Mouse (Mus musculus) liver, embryonic 14.5 days (tissue): Measurements from ENCODE around the gene Slc9a1. TPM values are rescaled to one million over a fixed set of nuclear protein-coding genes. Genes with fewer than 3 reads are reported as not detected.

Experiments used
- ATAC-seq: fragments of 200-750 bp; cut with Nextera tagmentation; 2 replicates; pipeline ENCODE4 v1.8.0; 2017; ENCODE audit warnings: moderate number of reproducible peaks, mild to moderate bottlenecking, moderate library complexity; ENCODE audit not compliant: insufficient read depth
- DNase-seq, 3 experiments: peaks; one replicate each; pipeline ENCODE4 v3.0.0-alpha.2; 2012 to 2013; ENCODE audit warnings: low read depth in 3 of 3, low spot score in 3 of 3
- H3K27ac ChIP-seq: fragments of 300-500 bp; sonication (generic); 2 replicates; pipeline ENCODE4 v1.5.1; 2014; ENCODE audit warnings: moderate library complexity, mild to moderate bottlenecking, control low read depth, inconsistent platforms
- H3K27me3 ChIP-seq: fragments of 300-500 bp; sonication (generic); 2 replicates; pipeline ENCODE4 v1.6.1; 2014; ENCODE audit warnings: mild to moderate bottlenecking, low read length, moderate library complexity; ENCODE audit not compliant: control insufficient read depth, insufficient read depth
- H3K36me3 ChIP-seq: fragments of 300-500 bp; sonication (generic); replicated peaks from 2 replicates; pipeline ENCODE4 v1.6.1; 2014; ENCODE audit warnings: low read depth; ENCODE audit not compliant: control insufficient read depth, insufficient read depth
- H3K4me1 ChIP-seq, 2 experiments: fragments of 200-500 bp in 1 of 2; fragments of 300-500 bp in 1 of 2; sonication (generic) in 1 of 2; replicated peaks; 2 replicates each; pipeline ENCODE4 v1.6.1; 2012 to 2014; ENCODE audit warnings: antibody characterized with exemption in 1 of 2, inconsistent platforms in 1 of 2, low read length in 1 of 2; ENCODE audit not compliant: control insufficient read depth in 2 of 2, insufficient read depth in 2 of 2
- H3K4me2 ChIP-seq: fragments of 300-500 bp; sonication (generic); 2 replicates; pipeline ENCODE4 v1.6.1; 2014; ENCODE audit warnings: low read depth, mild to moderate bottlenecking, control low read depth, moderate library complexity
- H3K4me3 ChIP-seq, 2 experiments: fragments of 200-500 bp in 1 of 2; fragments of 300-500 bp in 1 of 2; sonication (generic) in 1 of 2; 2 replicates each; pipeline ENCODE4 v1.5.1; 2012 to 2014; ENCODE audit warnings: low read depth in 2 of 2, low read length in 2 of 2, mild to moderate bottlenecking in 2 of 2, control low read depth in 1 of 2, inconsistent platforms in 1 of 2, moderate library complexity in 1 of 2; ENCODE audit not compliant: insufficient read depth in 1 of 2
- H3K9ac ChIP-seq: fragments of 300-500 bp; sonication (generic); replicated peaks from 2 replicates; pipeline ENCODE4 v1.6.1; 2014; ENCODE audit warnings: mild to moderate bottlenecking, control low read depth, moderate library complexity
- H3K9me3 ChIP-seq: fragments of 300-500 bp; sonication (generic); 2 replicates; pipeline ENCODE4 v1.6.1; 2016; ENCODE audit warnings: low read length, mixed read lengths; ENCODE audit not compliant: control insufficient read depth
- CTCF ChIP-seq: IDR thresholded peaks from 2 replicates; pipeline ENCODE4 v1.5.1; 2016; ENCODE audit warnings: antibody characterized with exemption, low read depth, control low read depth
- EP300 ChIP-seq: IDR thresholded peaks from 2 replicates; pipeline ENCODE4 v1.6.1; 2016; ENCODE audit warnings: antibody characterized with exemption, low read depth
- WGBS: fragments of 180-500 bp; shearing (Covaris S2); extraction: QIAGEN DNeasy Blood & Tissue Kit; methylation state at CpG from one replicate; pipeline ENCODE4 v1.1.7; 2014; ENCODE audit not compliant: insufficient replicate concordance; 5-methylcytosine and 5-hydroxymethylcytosine counted together
- polyA plus RNA-seq, 2 experiments: library from polyadenylated mRNA; depleted of rRNA in 1 of 2; stranded (reverse) in 1 of 2; unstranded in 1 of 2; fragments of >200 nt; fragmentation: Nextera tagmentation in 1 of 2; extraction: Ambion mirVana in 1 of 2; gene quantifications; 2 replicates each; pipeline versions ENCODE4 v1.2.1 to v1.2.3; 2012 to 2014

Slc9a1 gene
- polyA plus RNA-seq, 2 experiments = 2.1 to 6.7 TPM

DNA sequence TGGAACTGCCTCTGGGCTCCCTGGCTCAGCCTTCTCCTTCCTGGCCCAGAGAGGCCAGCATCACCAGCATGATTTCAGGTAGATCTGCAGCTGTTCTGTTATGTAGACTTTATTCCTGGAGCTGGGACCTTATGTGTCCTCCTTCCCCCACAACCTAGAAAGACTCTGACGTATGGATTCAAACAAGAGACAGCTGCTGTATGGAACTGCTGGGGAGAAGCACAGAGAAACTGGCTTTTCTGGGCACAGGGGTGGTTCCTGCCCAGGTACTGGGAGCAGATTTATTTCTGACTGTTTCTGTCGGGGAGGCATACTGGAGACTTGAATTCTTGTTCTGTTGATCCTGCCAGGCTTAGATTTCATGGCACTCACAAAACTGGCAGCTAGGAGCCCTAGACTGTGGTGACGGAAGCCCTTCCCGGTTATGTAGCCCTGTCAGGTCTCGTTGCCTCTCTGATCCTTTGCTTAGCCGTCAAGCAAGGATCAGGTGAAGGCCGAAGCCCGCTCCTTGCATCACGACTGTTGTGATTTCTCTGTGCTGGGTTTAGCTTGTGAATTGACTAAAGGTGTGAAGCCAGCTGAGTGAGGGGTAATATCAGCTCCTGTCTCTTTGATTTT, 34.2 kb downstream of the Slc9a1 start:
- 87% methylated on average over 9 of the region's 9 CpGs for WGBS
- Histone ChIP-seq H3K4me3 (no peak overlapping the region), H3K9me3 (no peaks in the 10 kb centered on the region), H3K27ac (no peak overlapping the region), H3K36me3 (no peaks in the 10 kb centered on the region; the same call in 1 of the 2 replicates), H3K27me3 (no peaks in the 10 kb centered on the region), H3K9ac (no peak overlapping the region), H3K4me1 (peaks cover 12 to 18% of the 10 kb centered on the region in 2 experiments), H3K4me2 (no peak overlapping the region)
- DNase-seq = no peak
- no peak for TF ChIP-seq EP300
- TF ChIP-seq CTCF = no peak
- no peak for ATAC-seq

DNA sequence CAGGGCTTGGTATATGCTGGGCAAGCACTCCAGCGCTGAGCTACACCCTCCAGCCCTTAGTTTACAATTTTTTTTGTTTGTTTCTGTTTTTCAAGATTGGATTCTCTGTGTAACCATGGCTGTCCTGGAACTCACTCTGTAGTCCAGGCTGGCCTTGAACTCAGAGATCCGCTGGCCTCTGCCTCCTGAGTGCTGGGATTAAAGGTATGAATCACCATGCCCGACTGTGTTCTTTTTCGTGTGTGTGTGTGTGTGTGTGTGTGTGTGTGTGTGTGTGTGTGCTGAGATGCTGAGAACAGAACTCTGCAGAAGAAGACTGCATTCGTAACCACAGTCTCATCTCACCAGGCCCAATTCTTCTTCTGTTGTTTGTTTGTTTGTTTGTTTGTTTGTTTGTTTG, 34.8 kb downstream of the Slc9a1 start:
- peaks cover 10 to 13% of the 10 kb centered on the region in 2 experiments for H3K4me1 ChIP-seq
- TF ChIP-seq CTCF (no peak), EP300 (no peak)
- no peak overlapping the region for H3K9ac ChIP-seq
- ATAC-seq = no peak
- no peak overlapping the region for H3K4me3 ChIP-seq
- H3K4me2 ChIP-seq = no peak overlapping the region
- DNase-seq = no peak
- H3K36me3 ChIP-seq = no peaks in the 10 kb centered on the region; the same call in 1 of the 2 replicates
- 80% methylated on average over 5 of the region's 5 CpGs for WGBS
- no peaks in the 10 kb centered on the region for H3K27me3 ChIP-seq
- H3K27ac ChIP-seq = no peak overlapping the region
- H3K9me3 ChIP-seq = no peaks in the 10 kb centered on the region

DNA sequence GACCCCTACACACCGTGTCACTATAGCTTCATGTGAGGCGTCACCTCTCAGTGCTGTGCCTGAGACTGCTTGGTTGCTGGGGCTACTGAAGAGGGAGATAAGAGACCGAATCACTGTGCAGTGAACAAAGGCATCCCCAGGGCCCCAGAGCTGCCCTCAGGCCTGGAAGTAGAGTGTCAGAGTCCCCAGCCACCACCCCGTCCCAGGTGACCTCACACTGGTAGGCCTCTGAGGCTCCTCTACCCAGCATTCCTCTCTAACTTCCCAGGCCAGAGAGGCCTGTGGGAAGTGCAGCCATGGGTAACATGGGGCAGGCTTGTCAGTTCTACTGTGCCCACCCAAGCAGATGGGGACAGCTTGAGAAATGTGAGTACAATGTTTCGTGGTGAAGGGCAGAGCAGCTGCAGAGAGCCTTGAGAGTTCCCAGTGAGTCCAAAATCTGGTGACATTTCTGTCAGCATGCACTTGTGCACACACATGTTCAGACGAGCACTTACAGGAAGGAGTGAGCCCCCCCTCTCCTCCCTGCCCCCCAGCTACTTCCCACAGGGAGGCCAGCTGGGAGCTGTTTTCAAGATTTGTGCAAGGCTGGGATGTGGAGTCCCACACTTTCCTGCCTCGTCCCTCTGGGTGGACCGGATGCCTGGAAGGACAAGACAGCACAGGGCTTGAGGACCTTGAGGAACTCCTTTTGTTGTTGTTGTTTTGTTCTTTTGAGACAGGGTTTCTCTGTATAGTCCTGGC, 37.0 kb downstream of the Slc9a1 start:
- no peak overlapping the region for H3K4me3 ChIP-seq
- DNase-seq = no peak
- H3K36me3 ChIP-seq = no peaks in the 10 kb centered on the region; the same call in 1 of the 2 replicates
- H3K9me3 ChIP-seq = no peaks in the 10 kb centered on the region
- 55% methylated on average over 8 of the region's 8 CpGs for WGBS
- TF ChIP-seq CTCF (no peak), EP300 (no peak)
- H3K4me2 ChIP-seq = no peak overlapping the region
- no peak for ATAC-seq
- no peak overlapping the region for H3K9ac ChIP-seq
- H3K4me1 ChIP-seq = peaks cover 14 to 18% of the 10 kb centered on the region in 2 experiments
- H3K27me3 ChIP-seq = no peaks in the 10 kb centered on the region
- no peak overlapping the region for H3K27ac ChIP-seq

DNA sequence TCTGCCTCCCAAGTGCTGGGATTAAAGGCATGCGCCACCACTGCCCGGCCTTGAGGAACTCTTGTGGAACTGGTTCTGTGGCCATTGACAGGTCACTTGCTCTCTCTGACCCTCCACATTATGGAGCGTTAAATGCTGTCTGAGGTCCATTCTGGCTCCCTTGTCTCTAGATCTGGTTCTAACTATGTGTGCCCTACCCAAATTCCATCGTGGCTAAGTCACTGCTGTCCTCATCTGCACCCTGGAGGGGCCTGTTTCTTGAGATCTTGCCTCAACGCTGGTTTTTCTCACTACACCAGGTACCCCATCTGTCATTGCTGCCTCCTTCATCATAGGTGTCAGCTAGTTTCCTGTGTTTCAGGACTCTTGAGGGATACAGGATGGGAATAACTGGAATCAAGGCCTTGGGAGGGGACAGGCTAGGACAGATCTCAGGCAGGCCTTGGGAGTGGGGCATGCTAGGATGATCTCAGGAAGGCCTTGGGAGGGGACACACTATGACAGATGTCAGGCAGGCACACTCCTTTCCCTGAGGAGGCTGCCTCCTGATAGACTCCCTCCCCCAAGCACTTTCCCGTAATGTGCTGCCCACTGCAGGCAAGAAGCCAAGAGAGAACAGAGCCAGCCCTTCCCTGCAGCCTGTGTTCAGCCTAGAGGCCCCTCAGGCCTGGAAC, 37.7 kb downstream of the Slc9a1 start:
- H3K9ac ChIP-seq = no peak overlapping the region
- H3K4me1 ChIP-seq = peaks cover 8 to 10% of the 10 kb centered on the region in 2 experiments
- no peak for DNase-seq
- no peaks in the 10 kb centered on the region for H3K27me3 ChIP-seq
- H3K4me2 ChIP-seq = no peak overlapping the region
- 65% methylated on average over 6 of the region's 6 CpGs for WGBS
- no peaks in the 10 kb centered on the region for H3K9me3 ChIP-seq
- H3K36me3 ChIP-seq = no peaks in the 10 kb centered on the region; the same call in 1 of the 2 replicates
- no peak overlapping the region for H3K27ac ChIP-seq
- ATAC-seq = no peak
- TF ChIP-seq CTCF (no peak), EP300 (no peak)
- H3K4me3 ChIP-seq = no peak overlapping the region

DNA sequence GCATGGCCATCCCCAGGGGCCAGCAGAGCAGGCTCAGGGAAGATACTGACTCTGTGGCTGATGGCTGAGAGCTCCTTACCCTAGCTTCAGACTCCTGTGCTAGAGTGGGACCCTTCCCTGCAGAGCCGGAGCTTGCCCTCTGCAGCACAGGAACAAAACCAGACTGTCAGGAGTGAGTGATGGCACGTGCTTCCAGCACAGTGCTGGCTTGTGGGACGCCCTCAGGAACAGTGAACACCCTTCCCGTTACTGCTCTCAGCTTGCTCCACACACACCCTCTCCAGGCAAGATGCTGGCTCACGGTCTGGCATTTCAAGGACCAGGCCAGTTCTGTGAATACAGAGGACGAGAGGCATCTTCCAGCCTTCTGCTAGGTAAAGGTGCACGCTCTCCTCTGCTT, 38.5 kb downstream of the Slc9a1 start:
- Histone ChIP-seq H3K4me2 (no peak overlapping the region), H3K9me3 (no peaks in the 10 kb centered on the region), H3K9ac (no peak overlapping the region), H3K4me3 (no peak overlapping the region), H3K36me3 (no peaks in the 10 kb centered on the region; the same call in 1 of the 2 replicates), H3K27me3 (no peaks in the 10 kb centered on the region), H3K4me1 (peaks cover 15% of the 10 kb centered on the region in 2 experiments), H3K27ac (no peak overlapping the region)
- WGBS = 77% methylated on average over 7 of the region's 7 CpGs
- TF ChIP-seq CTCF (no peak), EP300 (no peak)
- ATAC-seq = no peak
- DNase-seq = no peak
